Comparison of ENCODE assay signal across 31 mouse cellular contexts in the genomic region with DNA sequence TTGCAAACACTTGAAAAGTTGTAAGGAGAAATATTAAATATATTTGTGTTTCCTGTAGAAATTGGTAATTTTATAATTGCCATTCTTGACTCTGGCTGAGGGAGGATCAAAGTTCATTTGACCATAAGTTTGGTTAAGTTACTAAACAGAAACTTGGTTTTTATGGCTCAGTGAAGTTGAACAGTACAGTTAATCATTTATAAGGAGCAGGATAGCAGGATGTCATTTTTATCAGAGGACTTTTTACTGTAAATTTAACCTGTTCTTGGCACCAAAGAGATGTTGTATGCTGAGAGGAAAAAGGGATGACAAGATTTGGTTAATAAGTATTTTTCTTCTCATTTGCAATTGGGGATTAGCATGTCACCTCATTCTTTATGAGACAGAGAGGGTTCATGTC. TPM values are rescaled to one million over a fixed set of nuclear protein-coding genes. Genes with fewer than 3 reads are reported as not detected.
"Had no signal": no experiment of that assay in that cellular context is flagged by ENCODE, and none has a peak within 500 bp of the region (broad histone marks: within the 10 kb centered on the region; RNA-seq: fewer than 3 reads in every experiment).

No protein-coding gene starts in this region.

- H3K9me3 ChIP-seq: limb, embryonic 10.5 days; limb, embryonic 13.5 days; megakaryocyte, embryonic 14.5 days; midbrain, embryonic 10.5 days; midbrain, embryonic 13.5 days; neural tube, embryonic 13.5 days had no signal

- H3K4me1 ChIP-seq: limb, embryonic 10.5 days; limb, embryonic 13.5 days; megakaryocyte, embryonic 14.5 days; midbrain, embryonic 10.5 days; midbrain, embryonic 13.5 days; neural tube, embryonic 13.5 days had no signal

- H3K9ac ChIP-seq: limb, embryonic 13.5 days; liver, embryonic 14.5 days; liver, postnatal 0 days; lung, embryonic 14.5 days; midbrain, embryonic 13.5 days; neural tube, embryonic 13.5 days had no signal

- DNase-seq: layer of hippocampus, adult 9-11 months; liver; liver, postnatal 0 days; lung, embryonic 14.5 days; thymus, adult 18-20 months; thymus, postnatal 36 days had no signal

- H3K4me2 ChIP-seq: limb, embryonic 13.5 days; lung, embryonic 14.5 days; midbrain, embryonic 13.5 days; neural tube, embryonic 13.5 days had no signal

- H3K4me3 ChIP-seq: layer of hippocampus, adult 2 months; limb, embryonic 10.5 days; limb, embryonic 13.5 days; megakaryocyte, embryonic 14.5 days; midbrain, embryonic 10.5 days; midbrain, embryonic 13.5 days; myocyte; neural tube, embryonic 13.5 days had no signal

- ATAC-seq: hindbrain, postnatal 0 days; inflammation-experienced regulatory T-cells, adult 6 months; liver, postnatal 0 days; lung, postnatal 0 days; midbrain, embryonic 13.5 days; midbrain, embryonic 16.5 days had no signal

- H3K27me3 ChIP-seq: limb, embryonic 13.5 days; megakaryocyte, embryonic 14.5 days; midbrain, embryonic 13.5 days; neural tube, embryonic 13.5 days had no signal

- H3K27ac ChIP-seq: hindbrain, postnatal 0 days; layer of hippocampus, adult 2 months; limb, embryonic 10.5 days; limb, embryonic 13.5 days; liver, embryonic 14.5 days; macrophage; midbrain, embryonic 10.5 days; midbrain, embryonic 13.5 days; neural tube, embryonic 13.5 days had no signal

- H3K36me3 ChIP-seq: limb, embryonic 10.5 days; limb, embryonic 13.5 days; midbrain, embryonic 10.5 days; midbrain, embryonic 13.5 days; neural tube, embryonic 13.5 days had no signal

RNA-seq across cellular contexts. Expression of gene Olfr1443, which starts 6.7 kb away (rescaled TPM):
- total RNA-seq: hindbrain, postnatal 0 days; layer of hippocampus, adult 2 months; layer of hippocampus, postnatal 25 days; left cerebral cortex, adult 18-20 months; left cerebral cortex, postnatal 25 days; monocyte, adult 5-6 weeks; neutrophil, adult 5-6 weeks had no signal
- polyA plus RNA-seq: hindbrain, postnatal 0 days; inflammation-experienced regulatory T-cells, adult 6 months; large intestine, adult 2 months; limb, embryonic 10.5 days; limb, embryonic 13.5 days; liver, embryonic 14.5 days; liver, postnatal 0 days; lung, embryonic 14.5 days; lung, postnatal 0 days; macrophage; midbrain, embryonic 10.5 days; midbrain, embryonic 13.5 days; midbrain, embryonic 16.5 days; myocyte; neural tube, embryonic 13.5 days; small intestine, adult 2 months; spleen, adult 2 months; stomach, embryonic 16.5 days; testis, adult 2 months; urinary bladder, adult 2 months had no signal

RNA-seq across cellular contexts. Expression of gene Keg1, which starts 10.9 kb away (rescaled TPM):
- total RNA-seq: hindbrain, postnatal 0 days; layer of hippocampus, adult 2 months; layer of hippocampus, postnatal 25 days; left cerebral cortex, adult 18-20 months; left cerebral cortex, postnatal 25 days; monocyte, adult 5-6 weeks; neutrophil, adult 5-6 weeks had no signal
- polyA plus RNA-seq: hindbrain, postnatal 0 days; inflammation-experienced regulatory T-cells, adult 6 months; large intestine, adult 2 months; limb, embryonic 10.5 days; limb, embryonic 13.5 days; lung, embryonic 14.5 days; lung, postnatal 0 days; macrophage; midbrain, embryonic 10.5 days; midbrain, embryonic 13.5 days; midbrain, embryonic 16.5 days; myocyte; neural tube, embryonic 13.5 days; small intestine, adult 2 months; testis, adult 2 months; urinary bladder, adult 2 months had no signal

RNA-seq across cellular contexts. Expression of gene Olfr1442, which starts 14.4 kb away (rescaled TPM):
- total RNA-seq: hindbrain, postnatal 0 days; layer of hippocampus, adult 2 months; layer of hippocampus, postnatal 25 days; left cerebral cortex, adult 18-20 months; left cerebral cortex, postnatal 25 days; monocyte, adult 5-6 weeks; neutrophil, adult 5-6 weeks had no signal
- polyA plus RNA-seq: hindbrain, postnatal 0 days; inflammation-experienced regulatory T-cells, adult 6 months; large intestine, adult 2 months; limb, embryonic 10.5 days; limb, embryonic 13.5 days; liver, embryonic 14.5 days; liver, postnatal 0 days; lung, embryonic 14.5 days; lung, postnatal 0 days; macrophage; midbrain, embryonic 10.5 days; midbrain, embryonic 13.5 days; midbrain, embryonic 16.5 days; myocyte; neural tube, embryonic 13.5 days; small intestine, adult 2 months; spleen, adult 2 months; stomach, embryonic 16.5 days; testis, adult 2 months; urinary bladder, adult 2 months had no signal

RNA-seq across cellular contexts. Expression of gene Glyat, which starts 51.5 kb away (rescaled TPM):
- total RNA-seq: hindbrain, postnatal 0 days; left cerebral cortex, adult 18-20 months; left cerebral cortex, postnatal 25 days; monocyte, adult 5-6 weeks; neutrophil, adult 5-6 weeks had no signal
- polyA plus RNA-seq: hindbrain, postnatal 0 days; inflammation-experienced regulatory T-cells, adult 6 months; large intestine, adult 2 months; limb, embryonic 10.5 days; limb, embryonic 13.5 days; lung, embryonic 14.5 days; lung, postnatal 0 days; macrophage; midbrain, embryonic 10.5 days; midbrain, embryonic 13.5 days; midbrain, embryonic 16.5 days; myocyte; neural tube, embryonic 13.5 days; small intestine, adult 2 months; spleen, adult 2 months; testis, adult 2 months had no signal
